Mouse (Mus musculus): ENCODE results near the gene Ndufb4.

DNA sequence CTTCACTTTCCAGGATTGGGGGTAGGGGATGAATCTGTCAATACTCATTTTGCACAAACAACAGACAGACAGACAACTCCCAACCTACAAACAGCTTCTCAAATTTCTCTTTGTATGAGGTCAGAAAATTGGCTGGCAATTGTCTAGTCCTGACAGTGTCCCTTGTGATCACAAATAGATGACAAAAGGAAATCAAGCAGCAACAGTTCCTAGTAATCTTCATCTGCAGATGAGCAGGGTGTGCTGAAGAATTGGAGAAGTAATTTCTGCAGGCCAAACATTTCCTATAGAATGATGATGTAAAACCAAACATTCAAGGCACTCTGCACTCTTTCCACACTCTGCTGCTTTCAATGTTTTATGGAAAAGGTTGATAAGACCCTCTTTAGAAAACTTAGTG lies 16.5 kb downstream of the Ndufb4 start:
- TF ChIP-seq CTCF (IDR thresholded peaks at IDR 0.05; ENCODE audit: borderline replicate concordance, insufficient read depth, low read depth, low read length) (no peak), POLR2A (IDR thresholded peaks at IDR 0.05; ENCODE audit: borderline replicate concordance, insufficient read depth, low read length) (no peak)
